Mouse (Mus musculus) kidney, adult 2 months (tissue): ENCODE data around the gene Cisd2.

Source experiments
- CTCF ChIP-seq: fragments of 200-500 bp; conservative IDR thresholded peaks from 2 replicates; pipeline ENCODE4 v1.5.1; 2011; ENCODE audit warnings: low read depth, mild to moderate bottlenecking, control low read depth, low read length, moderate library complexity, mixed read lengths; ENCODE audit not compliant: insufficient read depth, insufficient read length
- POLR2A ChIP-seq: fragments of 200-500 bp; IDR thresholded peaks from one replicate; pipeline ENCODE4 v1.6.1; 2011; ENCODE audit warnings: low read depth, low read length, control low read depth

DNA sequence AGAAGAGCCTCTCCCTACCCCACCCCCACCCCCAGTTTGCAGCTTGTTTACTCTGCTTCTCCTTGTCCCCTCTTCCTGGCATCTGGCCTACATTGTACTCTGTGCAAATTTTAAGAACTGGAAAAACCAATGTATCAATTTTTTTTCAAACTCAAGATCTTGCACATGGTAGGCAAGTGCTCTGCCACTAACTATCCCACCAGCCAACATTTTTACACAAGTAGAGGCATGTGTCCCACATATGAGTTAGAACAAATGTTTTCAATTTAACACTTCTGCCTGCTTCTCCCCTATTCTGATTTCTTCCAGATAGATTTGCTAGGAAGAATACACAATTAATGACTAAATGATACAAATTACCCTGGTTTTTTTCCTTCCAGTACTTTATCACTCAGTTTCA lies 26.6 kb downstream of the Cisd2 start:
- no peak for TF ChIP-seq POLR2A
- no peak for TF ChIP-seq CTCF
